Mouse (Mus musculus) cerebellum, adult 2 months (tissue): Measurements from ENCODE around the gene Slc4a1ap. TPM values are rescaled to one million over a fixed set of nuclear protein-coding genes. Genes with fewer than 3 reads are reported as not detected.

Experiments used
- DNase-seq, 2 experiments: peaks; one replicate each; pipeline ENCODE4 v3.0.0; 2021
- H3K27ac ChIP-seq: fragments of 200-500 bp; 2 replicates; pipeline ENCODE4 v1.5.1; 2012; ENCODE audit warnings: low read length, control low read depth, inconsistent platforms; ENCODE audit not compliant: insufficient read depth
- H3K27me3 ChIP-seq: fragments of 200-500 bp; 2 replicates; pipeline ENCODE4 v1.6.1; 2012; ENCODE audit warnings: inconsistent platforms, mild to moderate bottlenecking, low read length, moderate library complexity; ENCODE audit not compliant: control insufficient read depth, insufficient read depth
- H3K4me1 ChIP-seq: fragments of 200-500 bp; 2 replicates; pipeline ENCODE4 v1.6.1; 2011; ENCODE audit warnings: low read length; ENCODE audit not compliant: control insufficient read depth, insufficient read depth
- H3K4me3 ChIP-seq: fragments of 200-500 bp; replicated peaks from 2 replicates; pipeline ENCODE3; 2011; ENCODE audit warnings: mild to moderate bottlenecking, low read depth, low read length, control low read depth; ENCODE audit not compliant: insufficient read depth
- CTCF ChIP-seq: fragments of 200-500 bp; IDR thresholded peaks from 2 replicates; pipeline ENCODE4 v1.5.1; 2011; ENCODE audit warnings: low read depth, mild to moderate bottlenecking, control low read depth, low read length, moderate library complexity, borderline replicate concordance; ENCODE audit not compliant: insufficient read depth
- POLR2A ChIP-seq: fragments of 200-500 bp; IDR thresholded peaks from 2 replicates; pipeline ENCODE4 v1.6.1; 2011; ENCODE audit warnings: low read length, control low read depth, borderline replicate concordance; ENCODE audit not compliant: insufficient read depth
- WGBS: fragments of 180-500 bp; shearing (Covaris S2); methylation state at CpG from one replicate; pipeline ENCODE4 v1.1.7; 2018; 5-methylcytosine and 5-hydroxymethylcytosine counted together
- polyA plus RNA-seq: library from polyadenylated mRNA; depleted of rRNA; stranded (reverse); fragments of >200 nt; gene quantifications from 2 replicates; pipeline ENCODE4 v1.2.3, GENCODE M21; 2012; rRNA removed

Slc4a1ap gene
- polyA plus RNA-seq: 25.0 and 26.3 TPM in 2 replicates

DNA sequence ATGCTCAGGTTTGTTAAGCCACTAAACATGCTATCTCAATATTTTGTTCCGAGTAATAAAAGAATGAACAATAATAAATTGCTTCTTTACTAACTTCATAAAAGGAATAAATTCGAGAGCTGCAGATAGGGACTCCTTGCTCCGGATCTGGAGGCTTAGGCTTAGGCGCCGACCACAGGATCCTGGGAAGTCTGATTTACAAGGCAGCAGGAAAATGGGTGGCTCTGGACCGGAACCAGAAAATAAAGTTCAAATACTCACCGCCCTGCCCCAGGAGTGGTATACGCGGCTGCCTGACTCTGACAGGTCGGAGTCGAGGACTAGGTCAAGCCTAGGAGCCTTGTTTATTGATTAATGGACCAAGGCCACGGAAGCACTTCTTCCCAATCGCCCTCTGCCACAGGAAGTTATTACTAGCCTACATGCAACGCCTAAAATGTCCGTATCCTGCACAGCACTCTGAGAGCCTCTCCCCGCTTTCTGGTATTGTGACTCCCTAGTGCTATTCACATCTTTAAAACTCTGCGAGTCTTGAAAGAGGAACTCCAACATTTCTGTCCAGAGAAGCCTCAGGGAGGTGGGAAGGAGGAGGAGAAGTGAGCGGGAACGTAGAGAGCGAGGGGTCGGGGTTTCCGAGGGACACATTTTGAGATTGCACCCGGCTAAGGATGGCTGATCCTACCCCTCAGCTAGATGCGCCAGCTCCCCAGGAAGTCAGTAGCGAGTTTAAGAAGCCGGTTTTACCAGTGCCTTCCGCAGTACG lies at the start of gene Slc4a1ap:
TSS of gene Slc4a1ap (plus strand) at position 642 of the 763 bp plus-strand sequence.
- Histone ChIP-seq H3K27ac (peak within 1 kb of the TSS; percentile 75; the same call in 1 of the 2 replicates), H3K4me3 (peak within 1 kb of the TSS; percentile 91), H3K4me1 (peaks cover 3% of the 10 kb centered on the region; the same call in 1 of the 2 replicates), H3K27me3 (no peaks in the 10 kb centered on the region)
- TF ChIP-seq CTCF (no peak), POLR2A (peak; percentile 62; the same call in 1 of the 2 replicates)
- peak; percentile 78 to 88 for DNase-seq
- under 1% methylated on average over 28 of the region's 28 CpGs for WGBS

GRCm38 (mm10) chr5:31480536-31480935 lies 46.3 kb upstream of the Slc4a1ap start:
- no peak for DNase-seq
- WGBS: 94% methylated on average over 4 of the region's 4 CpGs
- no peaks in the 10 kb centered on the region for H3K27me3 ChIP-seq
- no peak overlapping the region for H3K4me3 ChIP-seq
- H3K4me1 ChIP-seq: no peaks in the 10 kb centered on the region
- H3K27ac ChIP-seq: no peak overlapping the region
- no peak for TF ChIP-seq POLR2A
- no peak for TF ChIP-seq CTCF

- Histone ChIP-seq H3K4me1 (no peaks in the 10 kb centered on the region), H3K27me3 (no peaks in the 10 kb centered on the region), H3K4me3 (no peak within 1 kb of the TSS), H3K27ac (no peak within 1 kb of the TSS)
- 95% methylated on average over 3 of the region's 3 CpGs for WGBS
- no peak for TF ChIP-seq POLR2A
- no peak for DNase-seq
Measured at GRCm38 (mm10) chr5:31485440-31485839, 41.4 kb upstream of the Slc4a1ap start, which contains the start of gene 4930548H24Rik. Gene 4930548H24Rik (plus strand): TSS chr5:31485740.

DNA sequence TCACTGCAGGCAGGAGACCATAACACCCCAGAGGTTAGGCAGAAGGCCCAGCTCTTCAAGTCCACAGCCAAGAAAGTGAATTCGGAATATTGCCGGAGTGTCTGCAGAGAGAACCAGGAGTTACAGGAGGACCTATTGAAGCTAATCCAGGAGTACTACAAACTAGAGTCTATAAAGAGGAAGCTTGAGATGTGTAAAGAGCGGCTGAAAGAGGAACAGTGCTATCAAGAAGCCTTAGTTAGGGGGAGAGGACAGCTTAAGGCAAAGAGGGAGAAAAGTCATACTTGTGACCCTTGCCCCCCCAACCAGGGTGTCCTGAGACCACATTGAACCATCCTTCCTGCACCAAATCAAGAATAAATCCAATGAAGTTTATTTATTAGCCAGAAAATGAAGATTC lies 38.9 kb upstream of the Slc4a1ap start:
- no peak for DNase-seq
- no peaks in the 10 kb centered on the region for H3K27me3 ChIP-seq
- H3K4me1 ChIP-seq: no peaks in the 10 kb centered on the region
- 97% methylated on average over 3 of the region's 3 CpGs for WGBS
- no peak overlapping the region for H3K27ac ChIP-seq
- no peak overlapping the region for H3K4me3 ChIP-seq
- TF ChIP-seq CTCF (no peak), POLR2A (no peak)

GRCm38 (mm10) chr5:31489116-31489769 lies 37.6 kb upstream of the Slc4a1ap start:
- DNase-seq: no peak
- H3K4me1 ChIP-seq: no peaks in the 10 kb centered on the region
- TF ChIP-seq CTCF: no peak
- TF ChIP-seq POLR2A: no peak
- no peak overlapping the region for H3K27ac ChIP-seq
- H3K4me3 ChIP-seq: no peak overlapping the region
- no peaks in the 10 kb centered on the region for H3K27me3 ChIP-seq
- 70% methylated on average over 7 of the region's 7 CpGs for WGBS

- Histone ChIP-seq H3K4me1 (no peaks in the 10 kb centered on the region), H3K4me3 (no peak overlapping the region), H3K27me3 (no peaks in the 10 kb centered on the region), H3K27ac (no peak overlapping the region)
- no peak for DNase-seq
- no peak for TF ChIP-seq POLR2A
- no peak for TF ChIP-seq CTCF
- 48% methylated on average over 1 of the region's 1 CpGs for WGBS
Measured at GRCm38 (mm10) chr5:31492031-31492430, 34.8 kb upstream of the Slc4a1ap start.

GRCm38 (mm10) chr5:31494513-31495297 lies 32.1 kb upstream of the Slc4a1ap start, which contains the start of gene Gpn1:
Gene Gpn1 (plus strand): TSS chr5:31494741.
- DNase-seq: peak; percentile 89 to 93
- H3K27ac ChIP-seq: peak within 1 kb of the TSS; percentile 78
- no peaks in the 10 kb centered on the region for H3K4me1 ChIP-seq
- under 1% methylated on average over 49 of the region's 49 CpGs for whole genome bisulfite sequencing
- no peaks in the 10 kb centered on the region for H3K27me3 ChIP-seq
- TF ChIP-seq CTCF (no peak), POLR2A (peak; percentile 56; the same call in 1 of the 2 replicates)
- H3K4me3 ChIP-seq: peak within 1 kb of the TSS; percentile 100

- 95% methylated on average over 10 of the region's 10 CpGs for WGBS
- no peaks in the 10 kb centered on the region for H3K4me1 ChIP-seq
- no peak for TF ChIP-seq CTCF
- TF ChIP-seq POLR2A: no peak
Measured at GRCm38 (mm10) chr5:31504843-31505242, 22.0 kb upstream of the Slc4a1ap start.

More at GRCm38 (mm10) chr5:31504843-31505242, 22.0 kb upstream of the Slc4a1ap start:
- no peak overlapping the region for H3K27ac ChIP-seq
- no peak for DNase-seq
- no peaks in the 10 kb centered on the region for H3K27me3 ChIP-seq
- no peak overlapping the region for H3K4me3 ChIP-seq
